Mouse (Mus musculus): ENCODE data around the gene Onecut1.

Gene Onecut1

GRCm38 (mm10) chr9:74910226-74910759 is 48.6 kb downstream of the Onecut1 start:
- DNase-seq (ENCODE audit: low read depth in 1 of 2, low spot score in 2 of 2): no peak

DNA sequence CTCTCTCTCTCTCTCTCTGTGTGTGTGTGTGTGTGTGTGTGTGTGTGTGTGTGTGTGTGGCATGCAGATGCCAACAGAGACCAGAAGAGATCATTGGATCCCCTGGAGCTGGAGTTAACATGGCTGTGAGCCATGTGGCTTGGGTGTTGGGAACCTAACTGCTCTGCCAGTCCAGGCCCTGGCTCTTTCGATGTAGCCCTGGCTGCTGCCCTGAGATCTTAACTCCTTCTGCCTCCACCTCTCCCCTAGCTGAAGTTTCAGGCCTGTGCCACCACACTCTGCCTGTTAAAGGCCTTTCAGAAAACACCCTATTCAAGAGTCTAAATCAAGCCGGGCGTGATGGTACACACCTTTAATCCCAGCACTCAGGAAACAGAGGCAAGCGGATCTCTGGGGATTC is 49.7 kb downstream of the Onecut1 start:
- DNase-seq (ENCODE audit: low read depth in 1 of 2, low spot score in 2 of 2): no peak

- DNase-seq (ENCODE audit: low read depth in 1 of 2, low spot score in 2 of 2): no peak
These were observed 50.2 kb downstream of the Onecut1 start for GRCm38 (mm10) chr9:74911919-74912318.

GRCm38 (mm10) chr9:74912619-74913376 is 51.1 kb downstream of the Onecut1 start:
- no peak for DNase-seq (ENCODE audit: low read depth in 1 of 2, low spot score in 2 of 2)

GRCm38 (mm10) chr9:74915611-74916010 is 53.9 kb downstream of the Onecut1 start:
- DNase-seq (ENCODE audit: low read depth in 1 of 2, low spot score in 2 of 2): no peak

DNA sequence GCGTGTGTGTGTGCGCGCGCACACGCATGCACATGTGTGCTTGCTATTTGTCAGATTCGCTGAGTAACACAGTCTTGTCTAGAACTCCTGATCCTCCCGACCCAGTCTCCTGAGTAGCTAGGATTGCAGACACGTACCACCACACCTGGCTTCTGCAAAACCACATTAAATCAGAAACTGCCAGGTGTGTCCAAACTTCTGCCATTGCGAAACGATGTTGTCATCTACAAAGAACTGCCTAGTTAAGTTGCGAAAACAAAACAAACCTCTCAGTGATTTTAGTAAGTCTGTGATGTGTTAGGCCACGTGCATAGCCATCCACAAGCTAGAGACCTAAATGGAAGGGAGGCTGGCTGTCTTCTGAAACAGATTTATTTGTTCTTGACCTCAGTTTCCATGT is 58.7 kb downstream of the Onecut1 start:
- DNase-seq (ENCODE audit: low read depth in 1 of 2, low spot score in 2 of 2): no peak

- no peak for DNase-seq (ENCODE audit: low read depth in 1 of 2, low spot score in 2 of 2)
These were observed 59.7 kb downstream of the Onecut1 start for GRCm38 (mm10) chr9:74921422-74921821.

- DNase-seq (ENCODE audit: low read depth in 1 of 2, low spot score in 2 of 2): no peak
These were observed 61.2 kb downstream of the Onecut1 start for GRCm38 (mm10) chr9:74922884-74923283.

GRCm38 (mm10) chr9:74923291-74923977 is 61.7 kb downstream of the Onecut1 start:
- no peak for DNase-seq (ENCODE audit: low read depth in 1 of 2, low spot score in 2 of 2)

DNA sequence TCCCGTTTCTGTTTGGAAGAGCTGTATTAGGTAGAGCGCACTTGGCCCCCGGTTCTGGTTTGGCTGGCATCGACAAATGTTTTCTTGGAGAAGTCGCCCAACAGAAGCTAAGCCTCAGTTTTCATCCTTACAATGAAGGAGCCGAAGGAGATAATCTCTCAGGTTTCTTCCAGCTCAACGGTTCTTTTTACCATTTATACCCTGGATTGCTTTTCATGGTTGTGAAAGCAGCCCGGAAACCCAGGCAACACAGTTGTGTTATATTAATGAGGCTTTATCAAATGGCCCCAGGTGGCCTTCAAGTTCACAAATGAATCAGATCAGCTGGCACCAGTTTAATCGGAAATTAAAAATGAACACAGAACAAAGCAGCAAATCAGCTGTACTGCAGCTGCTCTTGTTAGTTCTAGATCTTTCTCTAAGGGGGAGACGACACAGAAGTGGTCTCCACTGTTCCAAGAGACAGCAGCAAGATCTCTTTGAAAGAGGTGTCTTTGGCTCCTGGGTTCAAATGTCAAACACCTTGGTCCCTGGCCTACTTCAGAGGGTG is 63.6 kb downstream of the Onecut1 start:
- no peak for DNase-seq (ENCODE audit: low read depth in 1 of 2, low spot score in 2 of 2)

DNA sequence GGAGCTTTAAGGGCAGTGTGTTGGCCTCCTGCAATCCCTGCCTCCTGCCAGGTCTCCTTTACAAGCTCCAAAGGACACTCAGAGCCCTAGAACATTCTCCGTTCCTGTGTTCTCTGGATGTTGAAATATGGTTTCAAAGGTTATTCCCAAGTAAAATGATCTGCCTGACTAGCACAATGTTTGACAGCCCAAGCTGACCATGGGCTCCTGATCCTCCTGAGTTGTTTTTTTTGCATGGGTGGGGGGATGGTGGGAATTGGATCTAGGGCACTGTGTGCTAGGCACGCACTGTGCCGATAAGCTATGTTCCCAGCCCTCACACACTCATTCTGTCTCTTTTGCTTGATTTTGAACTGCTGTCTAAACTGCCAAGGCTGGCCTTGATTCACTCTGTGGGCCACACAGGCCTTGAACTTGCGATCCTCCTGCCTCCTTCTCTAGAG is 68.3 kb downstream of the Onecut1 start:
- DNase-seq (ENCODE audit: low read depth in 1 of 2, low spot score in 2 of 2): no peak

- DNase-seq (ENCODE audit: low read depth in 1 of 2, low spot score in 2 of 2): no peak
These were observed 68.9 kb downstream of the Onecut1 start for GRCm38 (mm10) chr9:74930653-74931052.

GRCm38 (mm10) chr9:74935289-74935688 is 73.6 kb downstream of the Onecut1 start:
- no peak for DNase-seq (ENCODE audit: low read depth in 1 of 2, low spot score in 2 of 2)

DNA sequence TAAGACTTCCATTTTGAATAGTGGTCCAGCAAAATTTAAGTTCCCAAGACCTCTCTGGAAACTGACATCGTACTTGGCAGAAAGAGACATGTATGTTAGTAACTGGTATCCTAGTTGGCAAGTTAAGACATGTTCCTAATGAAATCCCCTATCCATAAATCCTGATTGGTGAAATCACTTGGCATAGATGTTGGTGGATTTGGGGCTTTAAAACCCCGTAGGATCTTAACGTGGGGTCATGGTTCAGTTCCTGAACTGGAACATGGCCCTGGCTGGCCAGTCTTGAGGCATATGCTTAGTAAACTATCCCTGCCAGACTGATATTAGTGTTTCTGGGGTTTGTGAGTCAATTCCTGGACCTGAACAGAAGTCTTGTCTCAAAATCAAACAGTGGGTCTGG is 76.0 kb downstream of the Onecut1 start:
- DNase-seq (ENCODE audit: low read depth in 1 of 2, low spot score in 2 of 2): no peak

DNA sequence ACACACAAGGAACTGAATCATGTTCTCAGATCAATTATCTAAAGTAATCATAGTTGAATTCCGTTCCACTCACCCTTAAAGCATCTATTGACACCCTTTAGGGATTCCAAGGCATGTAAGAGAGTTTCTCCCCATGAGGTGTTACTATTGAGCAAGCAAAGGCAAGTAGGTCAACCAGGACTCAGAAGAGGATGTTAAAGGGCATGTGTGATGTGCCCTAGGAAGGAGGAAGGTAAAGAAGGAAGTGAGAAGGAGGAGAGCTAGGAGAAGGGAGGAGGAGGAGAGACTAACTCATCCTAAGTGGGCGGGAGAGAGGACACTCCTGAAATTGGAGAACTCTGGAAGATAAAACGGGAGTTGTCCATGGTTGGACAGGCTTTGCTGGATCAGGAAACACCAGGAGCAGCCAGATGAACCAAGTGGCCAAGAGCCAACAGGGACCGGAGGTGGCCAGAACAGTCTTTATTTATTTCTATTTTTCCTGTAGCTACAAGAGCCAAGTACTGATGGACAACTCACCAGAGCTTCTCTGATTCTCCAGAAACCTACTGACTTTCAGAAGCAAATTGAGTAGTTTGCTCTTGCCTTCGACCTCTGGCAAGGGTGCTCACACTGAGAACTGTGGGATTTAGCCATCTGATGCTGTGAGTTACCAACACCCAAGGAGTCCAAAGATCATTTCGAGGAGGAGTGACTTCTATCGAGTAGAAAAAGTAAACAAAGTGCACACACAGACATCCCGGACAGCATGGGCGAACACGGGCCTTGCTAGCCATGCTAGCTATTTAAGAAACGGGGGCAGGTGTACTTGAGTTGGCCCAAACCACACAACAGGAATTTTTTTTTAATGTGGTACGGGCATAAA is 77.2 kb downstream of the Onecut1 start:
- no peak for DNase-seq (ENCODE audit: low read depth in 1 of 2, low spot score in 2 of 2)
